Mouse (Mus musculus) stomach, postnatal 0 days (tissue): Measurements from ENCODE around the gene Il22ra1.

Source experiments
- CTCF ChIP-seq: IDR thresholded peaks from 2 replicates; pipeline ENCODE4 v1.5.1; 2016; ENCODE audit warnings: antibody characterized with exemption, low read depth, mild to moderate bottlenecking, moderate library complexity
- EP300 ChIP-seq: optimal IDR thresholded peaks from 2 replicates; pipeline ENCODE3; 2016; ENCODE audit warnings: antibody characterized with exemption

- TF ChIP-seq CTCF: no peak
- TF ChIP-seq EP300: no peak
These were observed 10.3 kb downstream of the Il22ra1 start for GRCm38 (mm10) chr4:135738237-135738636.
